Mouse (Mus musculus): ENCODE data around the gene Fam83b.

GRCm38 (mm10) chr9:76505650-76506049, 61.3 kb downstream of the Fam83b start:
- TF ChIP-seq EP300 (IDR thresholded peaks at IDR 0.05; ENCODE audit: low read depth) (no peak), CTCF (IDR thresholded peaks at IDR 0.05; ENCODE audit: low read depth) (no peak)
